Mouse (Mus musculus): ENCODE data around the gene Eme2. TPM values are rescaled to one million over a fixed set of nuclear protein-coding genes. Genes with fewer than 3 reads are reported as not detected.

Eme2 gene
- total RNA-seq, 4 experiments from 2014 or later, result 6.6 to 8.7 (median 7.9) TPM

DNA sequence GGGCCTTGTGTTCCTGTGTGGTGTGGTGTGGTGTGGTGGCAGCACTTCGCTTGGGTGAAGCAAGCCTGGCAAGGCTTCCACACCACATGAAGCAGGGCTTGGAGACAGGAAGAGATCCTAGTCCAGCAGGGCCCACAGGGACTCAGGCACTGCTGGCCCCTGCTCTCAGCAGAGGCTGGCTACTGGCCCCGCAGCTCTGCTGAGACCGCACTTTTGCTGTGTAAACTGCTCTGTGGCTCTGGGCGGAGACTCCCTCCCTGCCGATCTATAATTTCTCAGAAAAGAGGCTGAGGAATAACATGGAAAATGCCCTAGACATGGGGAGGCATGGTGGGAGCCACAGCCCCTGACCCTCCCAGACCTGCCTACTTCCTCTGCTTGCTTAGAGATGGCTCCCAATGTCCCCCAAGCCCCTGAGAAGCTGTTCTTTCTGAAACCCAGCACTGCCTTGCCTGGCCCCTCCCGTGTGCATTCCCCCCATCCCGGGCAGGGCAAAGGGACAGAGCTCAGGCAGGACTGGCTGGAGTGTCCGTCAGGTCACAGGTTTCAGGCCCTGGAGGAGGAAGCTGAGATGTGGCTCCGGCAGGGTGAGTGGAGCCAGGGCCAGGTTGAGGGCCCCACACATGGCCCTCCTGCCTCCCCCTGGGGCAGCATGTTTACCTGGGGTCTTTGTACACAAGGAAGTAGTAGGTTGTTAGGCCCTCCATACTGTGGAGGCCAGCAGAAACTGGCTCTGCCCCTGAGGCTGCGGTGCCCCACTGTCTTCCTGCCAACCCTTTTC lies 17.4 kb downstream of the Eme2 start:
- peak; percentile 40 to 66 for DNase-seq (ENCODE audit: low spot score in 2 of 2)

DNA sequence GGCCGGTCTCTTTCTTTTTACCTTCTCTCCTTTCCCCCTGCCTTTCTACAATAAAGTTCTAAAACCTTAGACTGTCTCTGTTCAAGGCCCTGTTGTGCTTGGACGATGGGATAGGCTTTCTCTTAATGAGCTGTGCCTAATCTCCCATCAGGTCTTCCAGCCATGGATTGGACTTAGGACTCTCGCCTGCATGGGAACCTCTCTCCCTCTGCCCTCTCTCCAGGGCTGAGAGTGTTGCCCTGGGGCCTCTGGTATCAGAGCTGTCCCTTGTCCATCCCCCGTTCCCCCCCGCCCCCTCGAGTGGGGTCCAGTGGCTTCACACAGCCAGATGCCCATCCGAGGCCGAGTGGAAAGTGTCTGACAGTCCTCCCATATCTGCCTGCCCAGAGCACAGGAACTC lies 19.9 kb downstream of the Eme2 start:
- DNase-seq (ENCODE audit: low spot score in 2 of 2), result no peak

DNA sequence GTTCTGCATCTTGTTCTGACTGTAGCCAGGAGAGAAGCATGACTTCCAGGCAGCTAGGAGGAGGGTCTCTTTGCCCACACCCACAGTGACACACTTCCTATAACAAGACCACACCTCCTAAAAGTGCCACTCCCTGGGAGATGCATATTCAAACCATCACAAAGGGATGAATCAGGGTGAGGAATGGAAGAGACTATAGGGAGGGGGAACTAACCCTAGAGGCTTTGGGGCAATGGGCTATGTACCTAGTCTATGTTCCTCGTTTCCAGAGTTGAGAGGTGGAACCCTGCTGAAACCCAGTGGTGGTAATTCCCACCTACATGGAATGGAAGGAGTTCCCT lies 20.5 kb downstream of the Eme2 start:
- no peak for DNase-seq (ENCODE audit: low spot score in 2 of 2)

DNA sequence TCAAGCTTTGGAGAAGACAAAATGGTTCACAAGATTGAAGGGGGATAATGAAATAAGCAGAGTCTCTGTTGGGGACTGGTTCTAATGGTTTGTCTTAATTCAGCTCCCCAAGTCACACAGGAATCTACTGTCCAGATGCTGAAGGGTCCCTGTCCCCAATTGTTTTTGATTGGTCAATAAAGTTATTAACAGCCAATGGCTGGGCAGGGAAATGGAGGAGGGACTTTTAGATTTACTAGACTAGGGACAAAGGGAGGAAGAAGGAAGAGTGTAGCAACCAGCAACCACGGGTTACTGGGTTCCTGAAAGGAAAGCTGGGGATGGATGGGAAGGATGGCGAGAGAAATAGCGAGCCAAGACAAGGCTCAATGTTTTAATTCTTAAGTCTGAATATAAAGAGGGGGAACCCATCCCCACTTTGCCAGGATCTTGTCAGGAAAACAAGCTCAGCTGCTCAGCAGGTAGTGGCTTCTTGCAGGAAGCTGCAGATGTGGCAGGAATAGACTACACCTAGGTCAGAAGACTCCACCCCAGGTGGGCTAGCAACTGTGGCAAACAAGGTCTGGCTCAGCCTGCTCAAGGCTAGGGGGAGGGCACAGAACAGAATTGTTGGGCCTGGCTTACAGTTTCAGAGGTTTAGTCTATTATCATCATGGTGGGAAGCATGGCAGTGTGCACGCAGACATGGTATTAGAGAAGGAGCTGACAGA lies 21.0 kb downstream of the Eme2 start:
- no peak for DNase-seq (ENCODE audit: low spot score in 2 of 2)

DNA sequence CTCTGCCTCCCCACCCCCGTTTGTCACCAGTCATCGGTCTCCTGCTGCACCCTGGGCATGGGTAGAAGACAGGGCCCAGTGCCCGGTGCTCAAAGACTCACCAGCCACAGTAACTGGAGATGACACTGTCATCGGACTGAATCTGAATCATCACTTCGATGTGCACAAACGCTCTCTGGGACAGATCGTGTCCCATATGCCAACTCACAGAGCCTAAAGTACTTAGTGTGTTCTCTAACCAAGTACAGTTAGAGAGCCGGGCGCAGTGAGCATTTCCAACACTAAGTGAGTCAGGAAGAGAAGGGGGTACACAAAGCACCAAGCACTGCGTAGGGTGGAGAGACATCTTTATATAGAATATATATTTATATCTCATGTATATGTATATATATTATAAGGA lies 27.0 kb downstream of the Eme2 start:
- DNase-seq (ENCODE audit: low spot score in 2 of 2), result no peak

DNA sequence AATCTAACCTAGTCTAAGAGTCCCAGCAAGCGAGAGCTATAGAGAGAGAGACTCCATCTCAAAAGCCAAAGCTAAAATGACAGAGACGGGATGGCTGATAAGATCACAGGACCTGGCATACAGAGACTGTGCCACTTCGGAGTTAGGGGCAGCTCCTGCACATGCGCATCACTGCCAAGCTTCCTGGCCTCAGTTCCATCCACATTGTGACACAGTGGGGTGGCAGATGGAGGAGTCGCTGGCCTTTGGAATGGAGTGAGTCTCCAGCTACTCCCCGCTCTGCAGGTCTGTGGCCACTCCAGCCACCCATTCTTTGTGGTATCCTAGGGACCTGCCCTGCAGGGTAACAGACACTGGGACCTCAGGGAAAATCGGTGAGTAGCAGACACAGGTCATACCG lies 29.1 kb downstream of the Eme2 start, which contains the start of gene Igfals:
TSS of gene Igfals (plus strand) at position 222 of the 400 bp plus-strand sequence.
- DNase-seq (ENCODE audit: low spot score in 2 of 2), result no peak

DNA sequence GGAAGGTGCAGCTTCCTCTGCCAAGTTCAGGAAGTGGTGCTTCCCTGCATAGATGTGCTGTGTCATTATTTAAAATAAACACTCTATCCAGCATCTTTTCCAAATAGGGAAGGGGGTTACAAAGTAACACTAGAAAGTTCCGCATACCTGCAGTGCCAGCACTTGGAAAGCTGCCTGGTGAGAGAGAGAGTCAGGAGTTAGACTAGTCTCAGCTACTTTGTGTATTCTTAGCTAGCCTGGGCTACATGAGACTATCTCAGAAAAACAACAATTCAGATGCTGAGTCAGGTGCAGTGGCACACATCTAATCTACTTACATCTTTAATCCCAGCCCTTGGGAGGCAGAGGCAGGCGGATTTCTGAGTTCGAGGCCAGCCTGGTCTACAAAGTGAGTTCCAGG lies 33.1 kb downstream of the Eme2 start:
- no peak for DNase-seq (ENCODE audit: low spot score in 2 of 2)

DNA sequence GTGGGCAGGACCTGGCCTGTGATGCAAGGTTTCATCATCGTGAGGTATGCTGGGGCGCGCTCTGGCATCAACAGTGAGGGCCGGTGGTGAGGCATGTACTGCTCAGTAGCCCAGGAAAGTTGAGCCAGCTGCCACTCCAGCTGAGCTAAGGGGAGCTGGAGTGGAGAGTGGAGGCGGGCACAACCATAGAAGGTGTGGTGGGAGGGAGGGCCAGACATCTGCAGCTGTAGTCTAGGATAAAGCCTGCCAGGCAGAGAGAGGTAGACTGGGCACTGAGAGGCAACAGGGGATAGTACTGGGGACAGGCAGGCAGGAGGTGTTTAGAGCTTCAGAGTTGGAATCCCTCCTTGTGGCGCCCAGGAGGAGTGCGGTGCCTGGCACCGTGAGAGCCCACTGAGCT lies 34.8 kb downstream of the Eme2 start:
- DNase-seq (ENCODE audit: low spot score in 2 of 2), result no peak

DNA sequence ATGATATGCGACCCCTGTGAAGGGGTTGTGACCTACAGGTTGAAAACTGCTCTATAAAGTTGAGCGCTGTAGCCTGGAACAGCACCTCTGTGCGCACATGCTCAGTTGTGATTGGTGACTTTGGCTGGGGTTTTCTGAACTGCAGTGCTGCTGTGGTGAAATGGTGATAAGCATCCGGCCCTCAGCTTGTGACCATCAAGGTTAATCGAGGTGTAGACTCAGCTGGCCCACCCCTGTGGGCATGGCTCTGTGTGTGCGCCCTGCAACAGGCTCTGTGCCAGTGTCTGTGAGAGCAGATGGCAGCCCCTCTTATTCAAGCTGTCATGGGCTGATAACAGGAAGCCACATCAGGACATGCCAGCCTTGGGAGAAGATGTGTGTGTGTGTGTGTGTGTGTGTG lies 35.9 kb downstream of the Eme2 start:
- DNase-seq (ENCODE audit: low spot score in 2 of 2), result no peak

DNA sequence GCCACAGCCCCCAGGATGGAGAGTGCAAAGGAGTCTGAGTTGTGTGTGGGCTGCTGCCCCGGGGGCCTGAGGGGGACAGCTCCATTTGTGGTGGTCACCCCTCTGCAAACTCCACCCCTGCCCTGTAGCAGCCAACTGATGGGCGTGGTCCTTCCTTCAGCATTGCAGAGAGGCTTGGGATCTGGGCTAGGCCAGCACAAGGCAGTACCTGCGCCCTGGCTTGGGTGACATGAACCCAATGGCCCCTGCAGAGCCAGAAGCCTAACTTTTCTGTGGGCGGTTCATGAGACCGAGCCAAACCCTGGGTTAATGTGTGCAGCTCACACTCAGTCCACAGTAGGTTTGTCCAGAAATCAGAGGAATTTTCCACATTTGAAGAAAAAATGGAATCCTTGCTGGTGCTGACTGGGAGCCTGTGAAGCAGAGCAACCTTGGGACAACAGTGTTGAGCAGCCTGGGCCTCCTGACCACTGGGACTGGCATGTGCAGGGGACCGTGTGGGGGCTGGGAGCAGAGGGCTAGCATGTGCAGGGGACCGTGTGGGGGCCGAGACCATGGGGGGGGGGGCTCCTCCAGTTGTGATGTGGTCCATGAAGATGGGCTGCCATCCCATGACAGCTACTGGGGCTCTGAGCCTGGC lies 36.9 kb downstream of the Eme2 start:
- no peak for DNase-seq (ENCODE audit: low spot score in 2 of 2)

DNA sequence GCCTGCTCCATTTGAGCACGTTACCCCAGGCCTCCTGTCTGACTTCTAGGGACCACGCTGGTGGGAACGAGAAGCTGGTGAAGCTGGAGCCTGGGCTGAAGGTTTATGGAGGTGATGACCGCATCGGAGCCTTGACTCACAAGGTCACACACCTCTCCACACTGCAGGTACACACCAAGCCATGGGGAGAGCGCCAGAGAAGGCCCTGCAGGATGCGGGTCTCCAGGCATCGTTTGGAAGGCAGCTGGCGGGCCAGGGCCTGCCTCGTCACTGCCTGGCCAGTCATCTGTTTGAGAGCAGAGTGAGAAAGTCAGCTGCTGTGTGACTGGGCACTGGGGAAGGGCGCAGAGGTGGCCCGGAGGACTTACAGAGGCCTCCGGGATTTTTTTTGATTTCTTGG lies 38.3 kb downstream of the Eme2 start:
- DNase-seq (ENCODE audit: low spot score in 2 of 2), result no peak

DNA sequence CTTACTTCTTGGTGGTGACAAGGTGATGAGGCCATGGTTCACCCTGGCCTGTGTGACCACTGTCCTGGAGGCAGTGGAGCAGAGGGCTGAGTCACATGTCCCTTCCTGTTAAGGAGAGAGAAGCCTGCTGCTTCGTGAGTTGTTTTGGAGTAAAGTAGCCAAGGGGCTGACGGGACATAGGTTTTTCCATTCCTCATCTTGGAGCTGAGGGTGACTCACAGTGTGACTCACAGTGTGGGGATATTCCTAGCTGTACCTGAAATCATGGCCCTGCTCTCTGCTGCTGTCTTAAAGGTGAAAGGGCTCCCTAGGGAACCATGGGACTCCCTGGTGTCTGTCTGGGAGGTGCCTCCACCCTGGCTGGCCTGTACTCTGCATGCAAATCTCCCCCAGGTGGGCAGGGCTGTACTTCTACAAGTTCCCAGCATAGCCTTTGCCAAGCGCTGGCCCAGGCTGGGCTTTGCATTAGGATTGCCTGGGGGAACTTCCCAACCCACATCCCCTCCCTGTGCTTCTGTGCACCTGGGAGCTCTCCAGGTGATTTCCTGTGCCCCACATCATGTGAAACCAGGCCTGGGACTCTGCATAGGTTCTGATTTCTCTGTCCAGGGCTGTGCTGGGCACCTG lies 38.9 kb downstream of the Eme2 start:
- DNase-seq (ENCODE audit: low spot score in 2 of 2), result no peak

DNA sequence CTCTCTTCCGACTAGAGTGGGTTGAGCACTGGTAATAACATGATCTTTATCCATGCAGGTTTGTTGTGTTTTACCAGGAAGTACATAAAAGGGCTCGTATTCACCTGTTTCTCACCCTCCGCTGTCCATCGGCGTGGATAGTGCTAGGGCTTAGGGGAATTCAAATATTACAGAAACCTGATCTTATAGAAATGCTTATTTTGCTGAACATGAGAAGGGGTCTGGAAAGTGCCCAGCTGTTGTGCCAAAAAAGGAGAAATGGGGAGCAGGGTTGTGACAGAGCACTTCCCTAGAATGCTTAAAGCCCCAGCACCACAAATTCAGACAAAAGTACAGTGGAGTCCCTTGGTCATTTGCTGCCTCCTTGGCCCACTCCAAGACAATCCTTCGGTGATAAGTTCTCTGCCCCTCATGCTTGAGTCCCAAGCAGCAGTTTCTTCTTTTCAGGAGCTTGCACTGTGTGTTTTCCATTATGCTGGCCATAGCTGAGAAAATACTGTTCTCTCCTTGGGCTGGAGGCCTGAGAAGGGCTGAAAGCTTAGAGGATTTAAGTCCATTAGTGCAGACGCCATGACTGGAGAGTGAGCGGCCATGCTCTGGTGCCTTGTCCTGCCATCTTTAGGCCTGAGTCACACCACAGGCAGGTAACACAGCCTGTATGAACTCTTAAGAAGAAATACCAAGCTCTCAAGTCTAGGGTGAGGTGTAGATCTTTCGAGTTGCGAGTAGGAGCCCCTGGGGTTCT lies 43.3 kb downstream of the Eme2 start:
- no peak for DNase-seq (ENCODE audit: low spot score in 2 of 2)

DNA sequence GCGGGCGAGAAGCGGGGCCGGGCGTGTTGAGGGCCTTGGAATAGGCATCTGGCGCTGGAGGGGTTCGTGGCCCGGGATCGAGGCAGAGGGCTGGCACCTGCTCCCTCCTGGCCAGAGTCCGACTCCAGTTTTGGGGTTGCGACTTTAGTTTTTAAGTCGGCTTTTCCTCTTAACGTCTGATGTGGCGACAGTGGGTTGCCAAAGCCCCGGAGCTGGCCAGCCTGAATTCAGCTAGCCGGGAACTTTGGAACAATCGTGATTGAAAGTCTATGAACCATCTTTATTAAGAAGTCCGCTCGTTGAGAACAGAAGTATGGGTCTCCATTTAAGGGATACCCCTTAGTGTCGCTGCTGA lies 44.1 kb downstream of the Eme2 start:
- DNase-seq (ENCODE audit: low spot score in 2 of 2), result no peak

DNA sequence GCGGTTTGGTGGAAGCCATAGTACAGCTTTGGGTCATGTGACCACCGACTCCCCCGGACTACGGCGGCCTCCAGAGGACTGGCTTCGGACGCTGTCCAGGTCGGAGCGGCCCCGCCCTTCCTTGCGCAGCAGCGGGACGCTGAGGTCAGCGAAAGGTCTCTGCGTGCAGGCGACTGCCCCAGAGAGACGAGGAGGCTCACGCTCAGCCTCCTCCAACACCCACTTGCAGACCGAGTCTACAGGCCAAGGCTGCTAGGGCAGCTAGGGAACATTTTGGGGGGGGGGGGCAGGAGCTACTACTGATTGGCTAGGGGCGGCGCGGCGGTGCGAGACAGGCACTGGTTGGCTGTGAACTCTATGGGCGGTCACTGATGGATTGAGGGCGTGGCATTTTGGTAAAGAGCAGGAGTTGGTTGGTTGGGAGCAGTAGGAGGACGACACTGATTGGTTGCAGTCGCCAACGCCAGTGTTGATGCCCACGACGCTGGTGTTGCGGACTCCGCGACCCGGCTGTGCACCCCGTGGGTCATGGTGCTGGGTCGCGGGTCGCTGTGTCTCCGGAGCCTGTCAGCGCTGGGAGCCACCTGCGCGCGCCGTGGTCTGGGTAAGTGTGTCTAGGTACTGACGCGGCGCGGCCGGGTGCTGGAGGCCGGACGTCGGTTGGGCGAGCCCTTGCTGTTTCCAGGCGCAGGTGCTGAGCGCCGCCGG lies 44.7 kb downstream of the Eme2 start, which contains the start of gene Fahd1:
TSS of gene Fahd1 (minus strand) at position 300 of the 708 bp plus-strand sequence.
- peak; percentile 93 to 96 for DNase-seq (ENCODE audit: low spot score in 2 of 2)

DNA sequence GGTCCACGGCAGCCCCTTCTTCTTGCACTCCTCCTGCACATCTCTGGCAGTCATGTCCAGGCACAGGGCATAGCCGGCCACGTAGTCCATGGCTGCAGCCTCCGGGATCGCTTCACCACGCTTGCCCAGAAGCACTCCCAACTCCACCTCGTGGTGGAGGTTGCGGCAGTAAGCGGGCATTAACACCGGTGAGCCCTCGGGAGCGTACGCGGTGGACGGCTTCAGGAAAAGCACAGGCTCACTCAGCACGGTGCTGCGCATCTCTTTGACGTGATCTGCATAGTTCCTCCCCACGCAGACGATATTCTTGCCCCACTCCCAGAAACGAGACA lies 45.2 kb downstream of the Eme2 start:
- no peak for DNase-seq (ENCODE audit: low spot score in 2 of 2)

DNA sequence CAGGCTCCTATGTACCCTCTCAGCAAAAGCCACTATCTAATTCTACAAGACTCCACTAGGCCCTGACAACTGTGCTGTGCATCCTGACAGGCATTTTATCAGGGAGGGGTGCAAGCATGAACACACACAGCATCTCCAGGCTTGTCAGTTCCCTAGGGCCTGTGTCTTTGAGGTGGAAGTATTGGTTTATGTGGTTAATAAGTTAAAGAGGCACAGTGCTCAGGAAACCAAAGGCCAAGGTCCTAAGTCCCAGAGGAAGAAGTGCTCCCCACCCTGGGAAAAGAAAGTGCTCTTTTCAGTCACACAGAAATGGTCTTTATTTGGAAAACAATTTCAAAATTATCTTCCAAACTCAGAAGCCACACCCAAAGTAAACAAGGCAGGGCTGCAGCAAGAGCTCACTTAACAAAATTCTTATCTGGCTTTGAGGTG lies 46.3 kb downstream of the Eme2 start:
- no peak for DNase-seq (ENCODE audit: low spot score in 2 of 2)

DNA sequence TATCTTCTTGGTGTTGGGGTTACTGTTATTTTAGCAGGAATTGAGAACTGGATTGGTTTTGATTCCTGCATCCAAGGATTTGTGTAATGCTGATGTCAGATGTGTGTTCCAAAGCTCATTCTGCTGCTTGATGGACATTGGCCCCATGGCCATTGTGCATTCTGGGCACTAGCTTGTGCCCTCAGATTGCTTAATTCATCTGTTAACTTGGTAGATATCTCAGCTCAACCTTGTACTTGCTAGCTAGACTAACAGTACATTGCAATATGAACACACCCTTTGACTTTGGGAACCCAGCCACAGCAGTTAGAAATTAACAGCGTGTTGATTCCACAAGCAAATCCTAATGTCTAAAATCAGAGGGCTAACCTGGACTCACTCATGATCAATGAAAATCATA lies 47.5 kb downstream of the Eme2 start:
- DNase-seq (ENCODE audit: low spot score in 2 of 2), result no peak

DNA sequence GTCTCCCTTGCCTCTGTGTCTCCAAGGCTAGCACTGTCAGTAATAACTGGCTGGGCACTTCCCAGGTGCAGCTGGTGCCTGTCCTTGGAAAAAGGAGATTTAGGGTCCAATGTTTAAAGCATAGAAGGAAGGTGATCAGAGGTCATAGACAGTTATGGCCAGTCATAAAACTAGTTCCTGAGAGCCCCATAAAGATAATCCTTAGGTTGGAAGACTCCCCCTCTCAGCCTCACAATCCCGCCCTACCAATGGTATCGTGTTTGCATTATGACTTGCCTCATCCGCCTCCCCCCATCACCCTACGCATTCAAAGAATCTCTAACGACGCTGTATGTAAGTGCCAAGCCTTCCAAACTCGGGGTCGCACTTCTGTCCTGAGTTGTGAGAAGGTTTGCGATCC lies 50.4 kb downstream of the Eme2 start:
- DNase-seq (ENCODE audit: low spot score in 2 of 2), result no peak

DNA sequence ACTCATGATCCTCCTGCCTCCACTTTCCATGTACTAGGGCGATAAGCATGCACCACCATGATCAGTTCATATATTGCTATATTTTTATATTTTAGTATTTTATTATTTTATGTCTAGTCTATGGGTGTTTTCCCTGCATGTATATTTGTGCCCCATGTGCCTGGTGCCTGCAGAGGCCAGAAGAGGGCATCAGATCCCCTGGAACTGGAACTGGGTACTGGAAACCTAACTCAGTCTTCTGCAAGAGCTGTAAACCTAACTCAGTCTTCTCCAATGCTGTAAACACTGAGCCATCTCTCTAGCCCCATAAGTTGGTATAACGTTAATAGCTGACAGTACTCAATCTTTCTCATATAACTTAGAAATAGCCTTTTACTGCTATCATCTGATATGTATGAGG lies 52.3 kb downstream of the Eme2 start:
- no peak for DNase-seq (ENCODE audit: low spot score in 2 of 2)

DNA sequence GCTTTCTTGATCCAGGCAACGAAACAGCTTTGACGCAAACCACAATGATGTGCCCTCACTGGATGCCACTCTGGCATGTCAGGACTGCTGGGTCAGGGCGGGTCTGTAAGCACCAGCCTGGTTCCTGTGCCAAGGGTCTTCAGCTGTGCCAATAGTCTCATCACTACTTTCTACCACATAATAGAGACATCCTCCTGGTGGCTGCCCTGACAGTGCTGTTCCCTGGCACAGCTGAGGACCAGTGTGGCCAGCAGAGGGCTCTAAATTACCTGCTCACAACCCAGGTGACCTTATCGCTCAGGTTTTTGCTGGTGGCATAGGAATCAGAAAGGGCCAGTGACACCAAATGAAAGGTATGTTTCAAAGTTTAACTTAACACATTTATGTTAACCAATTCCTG lies 53.8 kb downstream of the Eme2 start:
- no peak for DNase-seq (ENCODE audit: low spot score in 2 of 2)

Measured in gastrocnemius, adult 8-10 months (tissue).